Mouse (Mus musculus) embryonic fibroblast, embryonic 13.5 days (primary cell): ENCODE measurements around the gene Pfn4. TPM values are rescaled to one million over a fixed set of nuclear protein-coding genes. Genes with fewer than 3 reads are reported as not detected.
"Not testable (repeated sequence)": the region's sequence is repeated elsewhere in the genome, so short reads cannot be mapped to it uniquely, and the experiment has no call there.

ENCODE experiments used
- H3K27ac ChIP-seq: 2 replicates; pipeline ENCODE4 v1.5.1; 2012; ENCODE audit warnings: low read length, control low read depth, inconsistent platforms; ENCODE audit not compliant: insufficient read depth
- H3K4me1 ChIP-seq: 2 replicates; pipeline ENCODE4 v1.6.1; 2011; ENCODE audit warnings: low read length; ENCODE audit not compliant: control insufficient read depth, insufficient read depth
- H3K4me3 ChIP-seq: 2 replicates; pipeline ENCODE4 v1.5.1; 2011; ENCODE audit warnings: mild to moderate bottlenecking, control low read depth, low read length; ENCODE audit not compliant: insufficient read depth
- CTCF ChIP-seq: IDR thresholded peaks from 2 replicates; pipeline ENCODE4 v1.5.1; 2011; ENCODE audit warnings: mild to moderate bottlenecking, control low read depth, low read length, moderate library complexity, borderline replicate concordance; ENCODE audit not compliant: insufficient read depth
- POLR2A ChIP-seq: IDR thresholded peaks from 2 replicates; pipeline ENCODE4 v1.6.1; 2011; ENCODE audit warnings: low read depth, mild to moderate bottlenecking, control low read depth, low read length, moderate library complexity
- polyA plus RNA-seq: library from polyadenylated mRNA; stranded (reverse); fragments of >200 nt; gene quantifications from 2 replicates; pipeline ENCODE4 v1.2.4, GENCODE M21; 2011; ENCODE audit warnings: low read depth; ENCODE audit not compliant: missing spikeins, insufficient read length

Gene Pfn4
- polyA plus RNA-seq, 1 experiment = 3.4 TPM

DNA sequence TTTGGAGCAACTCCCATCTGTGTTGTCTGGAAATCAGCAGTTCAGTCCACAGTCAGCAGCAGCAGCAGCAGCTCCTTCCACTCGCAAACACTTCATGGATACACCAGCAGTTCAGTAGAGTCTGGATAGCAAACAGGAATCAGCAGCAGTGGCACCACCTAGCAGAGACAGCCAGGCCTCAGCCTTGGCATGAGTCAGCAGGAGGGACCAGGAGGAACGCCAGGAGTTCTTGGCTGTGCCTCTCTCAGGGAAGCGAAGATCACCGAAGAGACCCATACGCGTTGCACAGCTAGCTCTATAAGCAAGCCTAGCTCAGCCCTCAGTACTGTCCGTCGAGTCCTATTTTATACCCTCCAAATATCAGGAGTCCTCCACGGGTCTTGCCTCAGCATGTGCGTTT, 24.3 kb upstream of the Pfn4 start:
- no peaks in the 10 kb centered on the region for H3K4me1 ChIP-seq
- TF ChIP-seq POLR2A = no peak

GRCm38 (mm10) chr12:4754451-4754850, 14.4 kb upstream of the Pfn4 start:
- H3K27ac ChIP-seq, H3K4me1 ChIP-seq, H3K4me3 ChIP-seq: not testable (repeated sequence)

More for the DNA sequence above, 24.3 kb upstream of the Pfn4 start:
- H3K4me3 ChIP-seq = no peak overlapping the region
- H3K27ac ChIP-seq = no peak overlapping the region

DNA sequence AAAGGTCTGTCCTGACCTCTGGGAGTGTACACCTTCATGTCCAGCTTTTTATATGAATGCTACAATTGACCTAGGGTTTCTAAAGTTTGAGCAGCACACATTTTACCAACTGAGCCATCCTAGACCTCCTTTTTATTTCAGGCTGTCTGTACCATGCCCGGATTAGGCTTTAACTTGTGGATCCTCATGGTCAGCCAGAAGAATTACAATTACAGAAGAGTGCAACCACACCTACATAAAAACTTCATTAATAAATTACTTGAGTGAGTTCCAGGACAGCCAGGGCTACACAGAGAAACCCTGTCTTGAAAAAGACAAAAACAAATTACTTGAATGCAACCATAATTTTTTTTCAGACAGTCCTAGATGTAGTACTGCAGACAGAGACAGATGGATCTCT, 11.8 kb upstream of the Pfn4 start:
- Histone ChIP-seq H3K27ac (no peak overlapping the region), H3K4me3 (no peak overlapping the region), H3K4me1 (no peaks in the 10 kb centered on the region)
- TF ChIP-seq POLR2A = no peak

DNA sequence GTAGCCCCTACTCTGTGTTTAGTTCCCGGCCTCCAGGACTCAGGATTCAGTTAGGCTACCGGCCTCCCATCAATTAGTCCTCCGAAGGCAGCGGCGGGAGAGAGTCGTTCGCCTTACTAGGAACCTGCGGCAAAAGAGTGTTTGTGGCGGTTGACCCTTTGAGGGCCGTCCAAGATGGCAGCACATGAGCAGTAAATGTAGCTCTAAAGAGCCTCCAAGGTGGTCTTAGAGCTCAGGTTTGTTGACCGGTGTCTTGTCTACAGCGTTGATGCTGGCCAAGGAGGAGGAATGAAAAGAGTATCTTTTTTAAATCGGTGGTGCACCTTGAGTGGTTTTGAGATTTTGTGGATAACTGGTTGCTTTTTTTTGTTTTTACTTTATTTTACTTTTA, 506 bp downstream of the Pfn4 start:
- Histone ChIP-seq H3K4me3 (peak overlapping the region; percentile 36), H3K4me1 (no peaks in the 10 kb centered on the region), H3K27ac (no peak overlapping the region)
- peak; percentile 51; the same call in 1 of the 2 replicates for TF ChIP-seq POLR2A
- no peak for TF ChIP-seq CTCF

DNA sequence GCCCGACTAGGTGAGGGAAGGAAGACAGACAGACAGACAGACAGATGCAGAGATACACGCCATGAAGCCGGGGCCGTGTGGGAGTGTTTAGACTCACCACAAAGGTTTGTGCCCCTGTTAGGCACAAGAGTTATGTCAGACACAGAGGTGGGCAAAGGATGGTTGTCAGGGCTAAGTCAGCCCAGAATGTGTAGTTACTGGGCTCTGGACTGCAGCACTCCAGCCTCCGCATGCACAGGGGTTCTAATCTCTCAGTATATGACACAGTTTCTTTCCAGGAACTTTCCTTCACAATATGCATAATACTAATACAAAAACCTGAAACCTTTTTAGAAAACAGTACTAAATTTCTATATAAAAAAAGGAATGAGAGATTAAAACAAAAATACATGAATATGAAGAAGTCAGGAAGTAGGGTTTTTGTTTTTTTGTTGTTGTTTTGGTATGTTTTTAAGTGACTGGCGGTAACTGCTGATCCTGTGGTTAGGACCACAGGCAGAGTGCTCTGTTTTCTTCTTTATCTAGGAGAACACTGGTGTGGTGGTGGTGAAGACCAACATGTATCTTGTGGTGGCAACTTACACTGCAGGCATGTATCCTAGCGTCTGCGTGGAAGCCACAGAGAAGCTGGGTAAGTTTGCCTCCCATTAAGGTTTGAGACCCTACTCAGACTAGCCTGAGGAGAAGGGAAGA, 6.2 kb downstream of the Pfn4 start:
- Histone ChIP-seq H3K27ac (no peak overlapping the region), H3K4me1 (no peaks in the 10 kb centered on the region), H3K4me3 (no peak overlapping the region)
- TF ChIP-seq CTCF (no peak), POLR2A (no peak)

GRCm38 (mm10) chr12:4775588-4775949, 6.7 kb downstream of the Pfn4 start:
- Histone ChIP-seq H3K27ac (no peak overlapping the region), H3K4me1 (no peaks in the 10 kb centered on the region), H3K4me3 (no peak overlapping the region)
- TF ChIP-seq POLR2A = no peak
- TF ChIP-seq CTCF = no peak

GRCm38 (mm10) chr12:4777734-4778133, 8.9 kb downstream of the Pfn4 start:
- H3K27ac ChIP-seq = no peak overlapping the region; the same call in 1 of the 2 replicates
- TF ChIP-seq CTCF = no peak
- TF ChIP-seq POLR2A = no peak

DNA sequence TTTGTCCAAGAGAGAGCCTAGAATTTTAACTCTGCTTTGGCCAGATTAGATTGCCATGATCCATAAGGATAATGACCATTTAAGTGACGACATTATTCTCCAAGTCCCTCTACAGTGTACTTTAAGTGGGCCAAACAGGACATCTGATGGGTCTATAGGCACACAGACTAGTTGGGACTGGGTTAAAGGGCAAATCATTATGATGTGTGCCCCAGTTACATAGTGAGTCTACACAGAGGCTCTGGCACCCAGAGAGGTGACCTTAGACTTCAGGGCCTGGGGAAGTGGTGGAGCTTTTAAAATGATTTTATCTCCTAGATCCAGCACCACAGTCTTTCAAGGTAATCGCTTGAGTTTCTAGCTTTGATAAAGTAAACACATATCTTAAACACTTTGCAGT, 11.4 kb downstream of the Pfn4 start:
- Histone ChIP-seq H3K4me3 (no peak overlapping the region), H3K27ac (no peak overlapping the region), H3K4me1 (no peaks in the 10 kb centered on the region)
- no peak for TF ChIP-seq POLR2A
- TF ChIP-seq CTCF = no peak

More at GRCm38 (mm10) chr12:4777734-4778133, 8.9 kb downstream of the Pfn4 start:
- H3K4me3 ChIP-seq = no peak overlapping the region
- H3K4me1 ChIP-seq = no peaks in the 10 kb centered on the region

DNA sequence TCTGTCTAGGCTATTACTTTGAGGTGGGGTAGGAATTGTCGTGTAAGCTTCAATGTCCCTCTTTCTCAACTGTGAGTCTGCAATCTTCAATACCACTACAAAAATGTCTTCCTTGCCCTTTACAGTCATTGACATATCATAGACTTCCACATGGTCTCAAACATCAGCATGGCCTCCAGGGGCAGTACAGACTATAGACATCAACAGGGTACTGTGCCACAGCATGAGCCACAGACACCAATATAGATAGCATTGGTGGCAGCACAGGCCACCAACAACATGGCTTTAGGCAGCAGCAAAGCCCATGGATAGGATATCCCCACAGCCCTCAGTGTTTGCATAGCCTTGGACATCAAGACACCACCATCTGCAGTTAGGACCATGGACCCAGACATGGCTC, 12.4 kb downstream of the Pfn4 start:
- Histone ChIP-seq H3K4me1 (no peaks in the 10 kb centered on the region), H3K27ac (no peak overlapping the region), H3K4me3 (no peak overlapping the region)
- no peak for TF ChIP-seq POLR2A

GRCm38 (mm10) chr12:4781725-4782404, 13.0 kb downstream of the Pfn4 start:
- not testable (repeated sequence) for H3K4me1 ChIP-seq, H3K4me3 ChIP-seq, H3K27ac ChIP-seq

- TF ChIP-seq POLR2A (no peak), CTCF (no peak)
- Histone ChIP-seq H3K27ac (no peak overlapping the region), H3K4me3 (no peak overlapping the region), H3K4me1 (no peaks in the 10 kb centered on the region)
Observed at GRCm38 (mm10) chr12:4783598-4783997, 14.8 kb downstream of the Pfn4 start.
